Mouse (Mus musculus) frontal cortex, adult 2 months (tissue): ENCODE measurements around the gene Slc36a2. TPM values are rescaled to one million over a fixed set of nuclear protein-coding genes. Genes with fewer than 3 reads are reported as not detected.
A peak's percentile ranks its signal among the peaks of the same experiment; 100 is the strongest.

ENCODE experiments used
- DNase-seq, 2 experiments: peaks; one replicate each; pipeline ENCODE4 v3.0.0; 2022; ENCODE audit warnings: low spot score in 1 of 2; ENCODE audit errors: extremely low spot score in 1 of 2
- polyA plus RNA-seq: library from polyadenylated mRNA; depleted of rRNA; stranded (reverse); fragments of >200 nt; gene quantifications from 2 replicates; pipeline ENCODE4 v1.2.3, GENCODE M21; 2012

Gene Slc36a2
- polyA plus RNA-seq, 1 experiment, result 2.5 TPM

GRCm38 (mm10) chr11:55187292-55187691 lies 2.4 kb upstream of the Slc36a2 start:
- no peak for DNase-seq

GRCm38 (mm10) chr11:55184246-55184645 lies 631 bp downstream of the Slc36a2 start:
- no peak for DNase-seq

- no peak for DNase-seq
Observed at GRCm38 (mm10) chr11:55183124-55183523, 1.8 kb downstream of the Slc36a2 start.

- DNase-seq, result no peak
Observed at GRCm38 (mm10) chr11:55179856-55180255, 5.0 kb downstream of the Slc36a2 start.

GRCm38 (mm10) chr11:55178830-55179229 lies 6.0 kb downstream of the Slc36a2 start:
- no peak for DNase-seq

- no peak for DNase-seq
Observed at GRCm38 (mm10) chr11:55170501-55170900, 14.4 kb downstream of the Slc36a2 start.

GRCm38 (mm10) chr11:55168914-55169313 lies 16.0 kb downstream of the Slc36a2 start:
- no peak for DNase-seq

GRCm38 (mm10) chr11:55168504-55168903 lies 16.4 kb downstream of the Slc36a2 start:
- no peak for DNase-seq

GRCm38 (mm10) chr11:55165748-55166147 lies 19.1 kb downstream of the Slc36a2 start:
- DNase-seq, result no peak

- DNase-seq, result peak; percentile 34 to 72
Observed at GRCm38 (mm10) chr11:55164723-55165122, 20.2 kb downstream of the Slc36a2 start.

- DNase-seq, result peak; percentile 14 to 83
Observed at GRCm38 (mm10) chr11:55162670-55163069, 22.2 kb downstream of the Slc36a2 start.

- DNase-seq, result peak; percentile 61 to 94
Observed at GRCm38 (mm10) chr11:55158785-55159359, 26.0 kb downstream of the Slc36a2 start.

- DNase-seq, result no peak
Observed at GRCm38 (mm10) chr11:55155070-55155421, 29.8 kb downstream of the Slc36a2 start.

- DNase-seq, result no peak
Observed at GRCm38 (mm10) chr11:55154398-55155069, 30.3 kb downstream of the Slc36a2 start.

GRCm38 (mm10) chr11:55151608-55152007 lies 33.3 kb downstream of the Slc36a2 start, which contains the start of gene Slc36a3:
Gene Slc36a3, minus strand, starts transcription at chr11:55151708.
- no peak for DNase-seq

- DNase-seq, result no peak
Observed at GRCm38 (mm10) chr11:55148461-55148860, 36.4 kb downstream of the Slc36a2 start.

- no peak for DNase-seq
Observed at GRCm38 (mm10) chr11:55147423-55147822, 37.5 kb downstream of the Slc36a2 start.

GRCm38 (mm10) chr11:55146855-55147254 lies 38.0 kb downstream of the Slc36a2 start:
- no peak for DNase-seq

- DNase-seq, result no peak
Observed at GRCm38 (mm10) chr11:55144011-55144410, 40.9 kb downstream of the Slc36a2 start.

GRCm38 (mm10) chr11:55141502-55141901 lies 43.4 kb downstream of the Slc36a2 start:
- DNase-seq, result no peak

- no peak for DNase-seq
Observed at GRCm38 (mm10) chr11:55137646-55138045, 47.2 kb downstream of the Slc36a2 start.

GRCm38 (mm10) chr11:55136770-55137547 lies 47.9 kb downstream of the Slc36a2 start:
- DNase-seq, result no peak
